Mouse (Mus musculus): ENCODE measurements around the gene Mfng.

DNA sequence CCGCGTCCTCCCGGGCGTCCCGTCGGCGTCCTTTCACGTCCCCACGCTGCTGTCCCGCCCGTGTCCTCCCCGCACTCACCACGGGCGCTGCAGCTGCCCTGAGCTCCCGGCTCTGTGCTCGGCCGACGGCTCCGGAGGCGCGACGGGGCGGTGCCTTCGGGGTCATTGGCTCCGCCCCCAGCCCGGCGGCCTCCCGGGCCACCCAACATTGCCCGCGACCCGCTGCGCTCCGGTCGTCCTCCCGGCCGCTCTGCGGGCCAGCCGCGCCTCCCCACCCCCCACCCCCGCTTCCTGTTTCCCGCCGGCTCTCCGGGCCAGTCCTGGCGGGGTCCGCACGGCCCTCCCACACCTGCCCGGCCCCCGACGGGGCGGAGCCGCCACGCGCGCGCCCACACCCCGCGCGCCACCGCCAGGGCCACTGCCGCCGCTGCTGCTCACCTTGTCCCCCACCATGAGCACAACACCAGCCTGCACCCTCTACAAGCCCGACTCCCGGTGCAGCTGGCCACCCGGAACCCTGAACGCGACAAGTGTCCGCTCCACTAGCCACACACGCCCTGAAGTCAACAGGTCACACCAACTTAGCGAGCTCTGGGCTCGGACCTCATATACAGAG lies 29.6 kb upstream of the Mfng start, which contains the start of gene Card10:
- TF ChIP-seq CTCF (IDR thresholded peaks at IDR 0.05; ENCODE audit: borderline replicate concordance, insufficient read depth, low read depth, low read length) = no peak
- no peak for TF ChIP-seq POLR2A (IDR thresholded peaks at IDR 0.05; ENCODE audit: borderline replicate concordance, insufficient read depth, low read length)
